Mouse (Mus musculus): ENCODE results near the gene Ccsap.
"Not testable (repeated sequence)": the region's sequence is repeated elsewhere in the genome, so short reads cannot be mapped to it uniquely, and the experiment has no call there.

Gene Ccsap

DNA sequence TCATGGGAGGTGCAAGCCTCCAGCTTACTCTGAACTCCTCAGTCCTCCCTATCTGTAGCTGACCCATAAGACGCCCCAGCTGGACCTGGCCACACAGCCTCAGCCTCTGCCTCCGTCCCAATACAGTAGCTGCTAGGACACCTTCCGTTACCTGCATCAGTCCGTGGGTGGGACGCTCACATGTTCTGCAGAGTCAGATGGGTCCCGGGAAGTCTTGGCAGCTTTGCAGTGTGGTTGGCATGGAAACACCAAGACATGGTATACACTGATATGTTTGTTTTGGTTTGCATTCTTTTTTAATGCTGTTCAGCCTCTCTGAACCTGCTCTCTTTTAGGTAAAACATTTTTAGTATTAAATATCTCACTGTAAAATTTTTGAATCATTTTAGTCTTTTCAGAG lies 23.7 kb downstream of the Ccsap start:
- no peak for DNase-seq (ENCODE audit: low read depth, low spot score)

DNA sequence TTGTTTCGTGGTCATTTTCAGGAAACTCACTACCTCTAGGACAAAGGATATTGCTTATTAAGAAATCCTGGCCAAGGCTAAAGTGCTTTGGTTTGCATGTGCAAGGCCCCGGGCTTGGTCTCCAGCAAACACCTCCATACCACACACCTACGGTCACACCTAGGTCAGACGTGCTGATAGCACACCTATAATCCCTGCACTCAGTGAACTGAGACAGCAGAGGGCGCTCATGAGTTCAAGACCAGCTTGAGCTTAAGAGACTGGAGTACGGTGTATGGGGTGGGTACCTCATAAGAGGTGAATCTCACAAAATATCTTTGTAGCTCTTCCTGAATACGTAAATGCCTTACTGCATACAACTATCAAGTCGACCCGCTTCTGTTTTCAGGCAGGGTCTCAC lies 24.6 kb downstream of the Ccsap start:
- peak; percentile 93 for DNase-seq (ENCODE audit: low read depth, low spot score)

DNA sequence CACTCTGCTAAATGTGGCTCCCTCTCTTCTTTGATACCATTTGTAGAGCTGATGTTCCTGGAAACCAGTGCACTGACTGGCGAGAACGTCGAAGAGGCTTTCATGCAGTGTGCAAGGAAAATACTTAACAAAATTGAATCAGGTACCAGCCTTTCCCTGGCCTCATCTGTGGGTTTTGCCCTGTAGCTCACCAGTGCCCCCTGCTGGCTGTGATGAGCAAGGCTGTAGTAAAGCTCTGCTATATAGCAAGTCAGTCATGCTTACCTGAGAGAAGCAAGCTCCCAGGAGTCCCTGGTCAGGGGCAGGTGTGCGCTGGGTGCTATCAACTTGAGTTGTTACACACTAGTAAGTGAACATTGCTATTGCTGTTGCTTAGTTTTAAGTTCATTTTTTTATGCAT lies 27.3 kb downstream of the Ccsap start:
- peak; percentile 64 for DNase-seq (ENCODE audit: low read depth, low spot score)

DNA sequence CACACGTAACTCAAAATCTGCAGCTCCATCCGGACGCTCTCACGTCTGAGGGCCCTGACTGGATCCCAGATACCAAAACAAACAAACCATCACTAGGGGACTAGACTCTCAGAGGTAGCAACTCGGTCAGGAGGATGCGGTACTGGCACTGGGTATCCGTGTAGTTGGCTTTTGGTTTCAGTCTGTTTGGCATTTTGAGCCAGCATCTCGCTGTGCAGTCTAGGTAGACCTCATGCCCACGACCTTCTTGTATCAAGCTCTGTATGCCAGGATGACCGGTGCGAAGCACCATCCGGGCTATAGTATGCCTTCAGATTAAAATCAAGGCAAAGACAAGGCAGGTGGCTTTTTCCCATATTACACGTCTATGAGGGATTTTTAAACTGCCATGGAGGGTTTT lies 32.5 kb downstream of the Ccsap start:
- no peak for DNase-seq (ENCODE audit: low read depth, low spot score)

GRCm38 (mm10) chr8:123826758-123827157 lies 33.3 kb downstream of the Ccsap start:
- DNase-seq (ENCODE audit: low read depth, low spot score) = no peak

- peak; percentile 86 for DNase-seq (ENCODE audit: low read depth, low spot score)
Measured at GRCm38 (mm10) chr8:123826001-123826400, 34.0 kb downstream of the Ccsap start.

DNA sequence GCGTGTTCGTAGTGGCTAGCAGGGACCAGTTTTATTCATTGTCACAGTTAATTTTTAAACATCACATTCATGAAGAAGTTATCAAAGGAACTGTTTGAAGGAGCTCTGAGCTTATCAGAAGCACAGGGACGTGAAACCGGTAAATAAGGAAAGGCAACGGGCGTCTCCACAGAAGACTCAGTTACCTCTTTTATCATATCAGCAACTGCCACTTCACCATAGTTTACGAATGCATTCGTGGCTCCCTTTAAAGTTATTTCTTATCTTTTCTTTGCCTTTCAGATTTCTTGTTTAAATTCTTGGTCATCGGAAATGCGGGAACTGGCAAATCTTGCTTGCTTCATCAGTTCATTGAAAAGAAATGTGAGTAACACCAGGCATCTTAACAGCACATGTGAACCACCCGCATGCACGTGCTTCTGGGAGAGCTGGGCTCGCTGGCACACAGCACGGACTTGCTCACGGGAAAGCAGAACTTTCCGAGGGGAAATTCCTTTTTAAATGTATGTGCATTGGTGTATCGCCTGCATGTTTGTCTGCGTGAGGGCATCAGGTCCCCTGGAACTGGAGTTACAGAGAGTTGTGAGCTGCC lies 36.4 kb downstream of the Ccsap start:
- DNase-seq (ENCODE audit: low read depth, low spot score) = no peak

DNA sequence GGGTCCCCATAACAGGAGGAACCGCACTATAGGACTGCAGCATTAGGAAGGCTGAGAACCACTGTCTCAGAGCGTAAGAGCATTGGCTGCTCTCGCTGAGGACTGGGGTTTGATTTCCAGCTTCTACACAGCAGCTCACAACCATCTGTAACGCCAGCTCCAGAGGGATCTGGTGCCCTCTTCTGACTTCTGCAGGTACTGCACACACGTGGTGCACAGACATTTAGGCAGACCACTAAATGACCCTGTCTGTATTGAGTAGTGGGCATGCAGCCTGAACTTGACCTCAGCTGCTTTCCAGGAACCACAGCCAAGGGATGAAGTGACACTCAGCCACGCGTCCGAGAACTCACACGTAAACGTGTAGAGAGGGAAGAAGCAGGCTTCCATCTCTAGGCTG lies 36.9 kb downstream of the Ccsap start:
- peak; percentile 76 for DNase-seq (ENCODE audit: low read depth, low spot score)

DNA sequence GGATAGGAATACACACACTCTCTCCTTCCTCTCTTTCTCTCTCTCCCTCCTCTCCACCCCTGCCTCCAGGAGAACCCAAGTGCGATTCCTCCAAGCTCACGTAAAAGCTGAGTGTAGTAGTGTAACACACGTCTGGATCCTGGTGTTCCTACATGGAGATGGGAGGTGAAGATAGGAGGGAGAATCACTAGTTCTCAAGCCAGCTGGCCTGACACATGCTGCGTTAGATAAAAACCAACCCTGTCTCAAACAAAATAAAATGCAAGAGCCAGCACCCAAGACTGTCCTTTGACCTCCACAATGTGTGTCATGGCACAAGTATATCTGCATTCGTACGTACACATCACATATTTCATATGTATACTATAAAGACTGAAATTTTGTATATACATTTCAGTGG lies 39.2 kb downstream of the Ccsap start:
- DNase-seq (ENCODE audit: low read depth, low spot score) = no peak

- DNase-seq (ENCODE audit: low read depth, low spot score) = no peak
Measured at GRCm38 (mm10) chr8:123819683-123820610, 40.1 kb downstream of the Ccsap start.

DNA sequence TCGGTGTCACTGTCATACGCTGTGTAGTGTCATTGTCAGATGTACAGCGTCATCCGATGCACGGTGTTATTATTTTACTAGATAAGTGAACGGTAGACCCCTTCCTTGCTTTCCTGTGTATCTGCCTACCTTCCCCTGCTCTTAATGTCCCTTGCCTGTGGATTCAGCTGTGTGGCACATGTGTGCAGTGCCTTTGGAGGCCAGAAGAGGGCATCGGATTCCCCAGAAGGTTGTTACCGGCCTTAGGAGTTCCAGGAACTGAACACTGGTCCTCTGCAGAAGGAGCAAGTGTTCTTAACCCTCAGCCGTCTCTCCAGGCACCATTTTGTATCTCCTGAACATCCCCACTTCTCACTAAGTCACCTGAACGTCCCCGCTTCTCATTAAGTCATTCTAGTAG lies 42.3 kb downstream of the Ccsap start:
- peak; percentile 51 for DNase-seq (ENCODE audit: low read depth, low spot score)

- DNase-seq (ENCODE audit: low read depth, low spot score) = no peak
Measured at GRCm38 (mm10) chr8:123816939-123817338, 43.1 kb downstream of the Ccsap start.

DNA sequence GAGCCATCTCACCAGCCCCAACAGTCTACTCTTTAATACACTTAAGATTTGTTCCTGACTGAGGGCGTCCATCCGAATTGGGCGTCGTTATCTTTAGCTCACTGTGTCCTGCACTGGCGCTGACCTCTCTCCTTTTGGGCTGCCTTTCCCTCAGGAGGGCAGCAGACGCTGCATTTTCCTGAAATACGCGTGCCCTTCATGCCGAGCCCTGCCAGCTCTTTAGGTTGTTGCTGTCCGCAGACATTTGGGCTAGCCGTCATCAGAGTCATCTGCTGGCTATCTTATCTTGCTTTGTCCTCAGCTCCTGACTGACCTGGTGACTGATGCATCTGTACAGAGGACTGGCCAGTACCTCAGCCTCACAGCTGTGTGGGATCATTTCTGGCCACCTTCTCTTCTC lies 44.7 kb downstream of the Ccsap start:
- no peak for DNase-seq (ENCODE audit: low read depth, low spot score)

GRCm38 (mm10) chr8:123813892-123814266 lies 46.1 kb downstream of the Ccsap start:
- no peak for DNase-seq (ENCODE audit: low read depth, low spot score)

DNA sequence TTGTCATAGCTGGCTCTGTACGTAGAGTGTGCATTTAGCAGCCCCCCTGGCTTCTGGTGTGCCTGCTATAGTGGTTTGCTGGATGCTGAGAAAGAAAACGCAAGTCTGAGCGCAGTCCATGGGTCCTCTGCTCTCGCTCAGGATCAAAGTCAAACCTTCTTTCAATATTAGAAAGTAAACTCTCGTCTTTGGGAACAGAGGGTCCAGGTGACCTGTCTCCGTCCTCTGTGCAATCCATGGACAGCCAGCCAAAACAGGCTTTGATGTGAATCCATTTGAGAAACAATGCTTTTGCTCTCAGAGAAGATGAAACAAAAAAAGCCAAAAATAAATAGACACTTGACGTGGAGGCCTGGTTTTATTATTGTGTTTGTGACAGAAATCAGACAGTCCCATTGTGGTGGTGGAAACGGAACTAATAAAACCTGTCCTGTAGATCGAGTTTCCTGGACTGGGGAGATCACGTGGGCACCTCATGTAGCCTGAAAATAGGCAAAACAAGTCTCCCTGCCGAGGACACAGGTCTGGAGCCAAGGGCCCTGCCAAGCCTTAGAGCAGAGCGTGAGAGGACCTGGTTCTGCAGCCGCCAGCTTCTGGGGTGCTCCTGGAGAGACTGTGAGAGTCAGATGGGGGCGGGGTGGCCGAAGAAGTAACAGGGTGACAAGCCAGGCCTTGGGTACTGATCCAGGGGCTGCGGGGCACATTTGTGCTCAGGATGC lies 46.7 kb downstream of the Ccsap start:
- no peak for DNase-seq (ENCODE audit: low read depth, low spot score)

DNA sequence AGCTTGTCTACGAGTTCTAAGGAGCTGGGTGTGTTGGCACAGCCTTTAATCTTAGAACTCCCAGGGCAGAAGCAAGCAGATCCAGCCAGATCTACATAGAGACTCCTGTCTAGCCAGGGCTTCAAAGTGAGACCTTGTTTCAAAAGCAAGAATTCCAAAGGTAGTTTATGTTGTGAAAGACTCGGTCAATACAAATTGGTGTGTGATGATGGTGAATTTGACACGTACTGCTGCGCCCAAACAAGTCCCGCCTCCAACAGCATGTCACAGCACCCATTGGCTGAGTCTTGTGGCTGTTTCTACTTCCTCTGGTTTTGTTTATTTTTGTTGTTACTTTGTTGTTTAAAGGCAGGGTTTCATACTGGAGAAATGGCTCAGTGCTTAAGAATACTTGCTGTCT lies 47.8 kb downstream of the Ccsap start:
- no peak for DNase-seq (ENCODE audit: low read depth, low spot score)

DNA sequence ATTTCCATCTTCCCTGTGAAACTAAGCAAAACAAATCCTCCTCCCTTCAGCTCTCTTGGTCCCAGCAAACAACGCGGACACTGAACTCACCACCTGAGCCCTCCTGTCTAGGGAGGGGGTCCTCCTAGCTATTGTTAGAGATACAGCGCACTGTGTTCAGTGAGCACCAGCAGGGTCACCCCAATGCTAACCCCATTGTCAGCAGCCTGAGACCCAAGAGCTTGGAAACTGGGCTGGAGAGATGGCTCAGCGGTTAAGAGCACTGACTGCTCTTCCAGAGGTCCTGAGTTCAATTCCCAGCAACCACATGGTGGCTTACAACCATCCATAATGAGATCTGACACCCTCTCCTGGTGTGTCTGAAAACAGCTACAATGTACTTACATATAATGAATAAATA lies 50.7 kb downstream of the Ccsap start:
- not testable (repeated sequence) for DNase-seq (ENCODE audit: low read depth, low spot score)

GRCm38 (mm10) chr8:123808671-123809070 lies 51.3 kb downstream of the Ccsap start:
- DNase-seq (ENCODE audit: low read depth, low spot score) = no peak

GRCm38 (mm10) chr8:123807852-123808573 lies 52.0 kb downstream of the Ccsap start:
- DNase-seq (ENCODE audit: low read depth, low spot score) = no peak

- DNase-seq (ENCODE audit: low read depth, low spot score) = peak; percentile 86
Measured at GRCm38 (mm10) chr8:123807024-123807431, 53.0 kb downstream of the Ccsap start.

DNA sequence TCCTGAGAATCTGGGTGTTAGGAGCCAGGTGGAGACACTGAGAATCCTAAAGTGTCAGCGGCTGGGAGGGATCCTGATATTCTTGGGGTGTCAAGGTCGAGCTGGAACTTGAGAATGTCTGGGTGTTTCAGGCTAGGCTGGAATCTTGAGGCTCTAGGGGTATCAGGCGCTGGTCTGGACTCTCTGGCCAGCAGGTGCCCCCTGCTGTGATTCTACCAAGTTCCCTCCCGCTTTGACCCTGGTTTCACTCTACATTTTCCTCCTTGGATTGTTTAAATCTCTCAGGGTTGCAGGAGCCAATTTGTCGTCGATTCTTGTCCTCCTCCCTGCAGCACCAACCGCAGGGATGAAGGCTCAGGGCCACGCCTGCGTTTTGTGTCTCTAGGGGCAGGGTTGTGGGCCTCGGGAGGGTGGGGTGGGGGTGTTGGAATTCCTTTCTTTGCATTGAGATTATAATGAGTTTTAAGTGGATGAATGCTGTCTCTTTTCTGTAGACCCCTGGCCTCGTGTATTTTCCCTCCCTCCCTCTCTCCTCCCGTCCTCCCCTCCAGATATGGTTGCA lies 53.6 kb downstream of the Ccsap start:
- DNase-seq (ENCODE audit: low read depth, low spot score) = peak; percentile 89

All from ES-CJ7 (cell line).